Mouse (Mus musculus) urinary bladder, postnatal 36 days (tissue): Measurements from ENCODE around the gene Gm7029.
"Not testable (repeated sequence)": the region's sequence is repeated elsewhere in the genome, so short reads cannot be mapped to it uniquely, and the experiment has no call there.

Source experiments
- DNase-seq, 2 experiments: peaks; one replicate each; pipeline ENCODE4 v3.0.0; 2022; ENCODE audit warnings: low spot score in 2 of 2, mixed read lengths in 1 of 2

Gm7029 gene

GRCm38 (mm10) chr17:33891892-33892291 lies 18.3 kb downstream of the Gm7029 start:
- not testable (repeated sequence) for DNase-seq

GRCm38 (mm10) chr17:33892429-33892828 lies 18.8 kb downstream of the Gm7029 start:
- DNase-seq: no peak

GRCm38 (mm10) chr17:33893011-33893410 lies 19.4 kb downstream of the Gm7029 start:
- not testable (repeated sequence) for DNase-seq

GRCm38 (mm10) chr17:33897114-33897794 lies 23.6 kb downstream of the Gm7029 start:
- DNase-seq: no peak

GRCm38 (mm10) chr17:33898193-33898592 lies 24.6 kb downstream of the Gm7029 start:
- DNase-seq: not testable (repeated sequence)

GRCm38 (mm10) chr17:33899642-33900041 lies 26.0 kb downstream of the Gm7029 start:
- DNase-seq: no peak

- no peak for DNase-seq
Observed at GRCm38 (mm10) chr17:33900281-33900988, 26.8 kb downstream of the Gm7029 start.

- no peak for DNase-seq
Observed at GRCm38 (mm10) chr17:33900989-33901314, 27.3 kb downstream of the Gm7029 start.

- DNase-seq: no peak
Observed at GRCm38 (mm10) chr17:33901653-33902052, 28.0 kb downstream of the Gm7029 start.

- DNase-seq: no peak
Observed at GRCm38 (mm10) chr17:33902079-33902478, 28.4 kb downstream of the Gm7029 start.

GRCm38 (mm10) chr17:33902491-33902890 lies 28.9 kb downstream of the Gm7029 start:
- no peak for DNase-seq

GRCm38 (mm10) chr17:33903911-33904651 lies 30.4 kb downstream of the Gm7029 start:
- not testable (repeated sequence) for DNase-seq

GRCm38 (mm10) chr17:33904835-33905234 lies 31.2 kb downstream of the Gm7029 start, which contains the start of gene Platr17:
Platr17 (plus strand) TSS chr17:33905135.
- not testable (repeated sequence) for DNase-seq

- DNase-seq: peak in 1 of 2 experiments; percentile 40
Observed at GRCm38 (mm10) chr17:33908331-33909076, 34.9 kb downstream of the Gm7029 start.

GRCm38 (mm10) chr17:33909077-33909868 lies 35.6 kb downstream of the Gm7029 start, which contains the start of gene Daxx:
Daxx (plus strand) TSS chr17:33909414.
- peak; percentile 100 for DNase-seq

GRCm38 (mm10) chr17:33909869-33910250 lies 36.2 kb downstream of the Gm7029 start:
- peak; percentile 57 to 69 for DNase-seq

- no peak for DNase-seq
Observed at GRCm38 (mm10) chr17:33910346-33911051, 36.9 kb downstream of the Gm7029 start.

- no peak for DNase-seq
Observed at GRCm38 (mm10) chr17:33911052-33911812, 37.6 kb downstream of the Gm7029 start.

- no peak for DNase-seq
Observed at GRCm38 (mm10) chr17:33911813-33912414, 38.3 kb downstream of the Gm7029 start.
